Mouse (Mus musculus): Measurements from ENCODE around the gene Kifc3. TPM values are rescaled to one million over a fixed set of nuclear protein-coding genes. Genes with fewer than 3 reads are reported as not detected.
"Not testable (repeated sequence)": the region's sequence is repeated elsewhere in the genome, so short reads cannot be mapped to it uniquely, and the experiment has no call there.

Gene Kifc3
- total RNA-seq, 4 experiments from 2014 or later, result 165 to 259 (median 182) TPM

DNA sequence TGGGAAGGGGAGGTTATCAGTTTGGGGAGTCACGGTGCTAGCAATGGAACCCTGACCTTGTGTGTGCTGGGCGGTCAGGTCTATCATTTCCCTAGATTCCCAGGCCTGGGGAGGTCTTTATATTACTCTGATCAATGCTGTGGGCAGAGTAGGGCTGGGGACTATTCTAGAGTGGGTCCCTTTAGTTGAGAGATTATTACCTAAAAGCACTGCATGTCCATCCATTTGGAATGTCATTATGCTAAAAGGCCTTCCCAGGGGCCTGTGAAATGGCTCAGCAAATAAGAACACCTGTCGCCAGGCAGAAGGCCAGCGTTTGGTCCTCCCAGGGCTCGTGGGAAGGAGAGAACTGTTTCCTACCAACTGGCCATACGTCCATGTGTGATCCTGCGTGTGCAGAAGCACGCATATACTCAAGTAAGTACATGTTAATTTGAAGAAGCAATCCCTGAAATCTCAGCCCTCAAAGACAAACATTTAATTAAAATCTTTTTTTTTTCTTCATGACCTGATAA lies 499 bp downstream of the Kifc3 start:
- DNase-seq, result no peak

- DNase-seq, result peak; percentile 79
Observed at GRCm38 (mm10) chr8:95201491-95201890, 1.1 kb downstream of the Kifc3 start.

DNA sequence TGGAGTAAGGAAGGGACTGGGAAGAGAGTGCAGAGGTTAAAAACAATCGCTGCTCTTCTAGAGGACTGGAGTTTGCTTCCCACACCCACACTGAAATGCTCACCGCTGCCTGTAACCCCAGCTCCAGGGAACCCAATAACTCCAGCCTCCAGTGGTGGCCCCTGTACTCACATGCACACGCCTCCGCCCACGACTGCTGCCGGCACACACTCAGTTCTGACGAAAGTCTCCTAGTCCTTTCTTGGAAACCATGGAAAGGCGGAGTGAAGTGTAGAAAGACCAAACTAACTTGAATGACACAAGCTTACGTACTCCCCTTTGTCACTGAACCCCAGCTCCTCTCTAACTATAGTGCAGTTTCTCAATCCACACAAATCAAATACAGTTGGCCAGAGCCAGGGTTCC lies 2.6 kb downstream of the Kifc3 start:
- DNase-seq, result no peak

DNA sequence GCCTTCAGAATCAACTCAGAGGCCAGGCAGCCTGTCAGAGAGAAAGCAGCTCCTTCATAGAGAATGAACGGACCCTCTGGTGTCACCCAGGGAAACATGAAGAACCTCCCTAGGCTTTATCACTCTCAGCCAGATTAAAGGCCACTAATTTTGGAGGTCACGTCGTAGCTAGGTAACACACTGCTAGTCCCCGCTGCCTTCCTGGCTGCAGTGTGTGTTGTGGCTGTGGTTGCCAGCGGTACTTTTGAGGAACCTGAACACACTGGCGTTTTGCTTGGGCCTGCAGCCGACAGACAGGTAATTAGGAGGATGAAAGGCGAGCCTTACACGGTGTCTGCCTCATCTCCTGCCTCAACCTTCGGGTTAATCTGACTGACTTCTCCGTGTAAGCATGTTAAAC lies 6.9 kb downstream of the Kifc3 start:
- DNase-seq, result no peak

DNA sequence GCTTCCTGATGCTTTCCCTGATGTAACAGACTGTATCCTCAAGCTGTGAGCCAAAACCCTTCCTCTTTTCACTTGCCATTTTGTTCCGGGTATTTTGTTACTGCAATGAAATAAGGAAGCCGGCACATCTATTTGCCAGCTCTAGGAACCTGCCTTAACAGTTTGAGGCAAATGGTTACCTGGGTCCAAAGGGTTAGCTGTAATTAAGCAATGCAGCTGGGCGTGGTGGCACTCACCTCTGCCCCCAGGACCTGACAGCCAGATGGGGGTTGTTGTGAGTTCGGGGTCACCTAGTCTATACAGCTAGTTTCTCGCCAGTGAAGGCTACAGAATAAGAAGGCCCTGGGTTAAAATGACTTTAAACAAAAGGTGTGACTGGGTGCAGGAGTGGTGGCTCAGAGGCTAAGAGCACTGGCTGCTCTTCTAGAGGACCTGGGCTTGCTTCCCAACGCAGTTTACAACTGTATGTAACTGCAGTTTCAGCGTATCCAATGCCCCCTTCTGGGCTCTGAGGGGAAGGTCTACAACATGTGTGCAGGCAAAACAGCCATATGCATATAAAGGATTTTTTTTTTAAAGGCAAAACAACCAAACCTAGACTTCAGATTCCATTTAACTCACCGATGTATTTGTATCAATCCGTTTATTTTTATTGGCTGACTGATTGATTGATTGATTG lies 11.0 kb downstream of the Kifc3 start:
- DNase-seq, result no peak

GRCm38 (mm10) chr8:95187579-95187978 lies 15.0 kb downstream of the Kifc3 start:
- DNase-seq, result no peak

DNA sequence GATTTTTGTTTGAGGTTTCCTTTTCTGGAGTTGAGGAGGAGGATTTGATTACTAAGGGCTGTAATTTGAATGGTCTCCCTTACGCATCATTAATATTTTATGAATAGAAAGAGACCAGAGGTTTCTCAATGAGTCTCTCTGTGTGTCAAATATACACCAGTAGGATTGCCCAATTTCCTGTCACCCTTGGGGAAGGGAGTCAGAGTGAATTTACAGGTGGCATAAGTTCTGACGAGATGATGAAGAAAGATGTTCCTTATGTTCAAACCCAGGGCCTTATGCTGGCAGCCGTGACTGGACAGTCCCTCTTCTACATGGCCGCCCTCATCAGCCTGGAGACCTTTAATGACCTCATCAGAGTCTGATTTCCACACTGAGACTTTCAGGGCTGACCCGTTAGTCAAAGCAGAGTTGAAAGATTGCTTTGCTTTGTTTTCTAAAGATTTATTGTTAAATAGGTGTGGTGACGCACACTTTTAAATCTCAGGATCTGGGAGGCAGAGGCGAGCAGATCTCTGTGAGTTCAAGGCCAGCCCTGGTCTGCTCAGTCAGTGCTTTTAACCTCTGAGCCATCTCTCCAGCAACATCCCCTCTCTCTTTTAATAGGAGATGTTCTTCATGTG lies 16.6 kb downstream of the Kifc3 start:
- no peak for DNase-seq

DNA sequence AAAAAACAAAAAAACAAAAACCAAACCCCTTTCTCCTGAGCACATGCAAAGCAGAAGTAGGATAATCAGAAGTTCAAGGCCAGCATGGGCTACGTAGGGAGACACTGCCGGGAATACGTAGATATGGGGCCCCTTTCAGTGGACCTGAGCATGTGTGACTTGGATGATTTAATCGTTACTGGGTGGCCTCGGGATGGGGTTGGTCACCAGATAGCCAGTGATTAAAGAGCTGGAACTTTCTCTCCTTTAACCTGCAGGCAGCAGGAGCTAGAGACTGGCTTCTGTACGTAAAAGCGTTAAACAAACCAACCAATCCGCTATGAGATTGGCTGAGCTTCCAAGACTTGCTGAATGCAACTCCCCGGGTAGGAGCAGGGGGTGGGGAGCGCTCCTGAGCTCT lies 17.5 kb downstream of the Kifc3 start:
- DNase-seq, result no peak

GRCm38 (mm10) chr8:95184171-95184570 lies 18.4 kb downstream of the Kifc3 start:
- DNase-seq, result no peak

GRCm38 (mm10) chr8:95181850-95182249 lies 20.8 kb downstream of the Kifc3 start:
- DNase-seq, result no peak

- no peak for DNase-seq
Observed at GRCm38 (mm10) chr8:95178191-95178590, 24.4 kb downstream of the Kifc3 start.

GRCm38 (mm10) chr8:95176985-95177384 lies 25.6 kb downstream of the Kifc3 start:
- DNase-seq, result no peak

- peak; percentile 55 for DNase-seq
Observed at GRCm38 (mm10) chr8:95175808-95176207, 26.8 kb downstream of the Kifc3 start.

- DNase-seq, result no peak
Observed at GRCm38 (mm10) chr8:95175306-95175705, 27.3 kb downstream of the Kifc3 start.

GRCm38 (mm10) chr8:95172433-95172832 lies 30.2 kb downstream of the Kifc3 start:
- DNase-seq, result no peak

GRCm38 (mm10) chr8:95167726-95168125 lies 34.9 kb downstream of the Kifc3 start:
- no peak for DNase-seq

DNA sequence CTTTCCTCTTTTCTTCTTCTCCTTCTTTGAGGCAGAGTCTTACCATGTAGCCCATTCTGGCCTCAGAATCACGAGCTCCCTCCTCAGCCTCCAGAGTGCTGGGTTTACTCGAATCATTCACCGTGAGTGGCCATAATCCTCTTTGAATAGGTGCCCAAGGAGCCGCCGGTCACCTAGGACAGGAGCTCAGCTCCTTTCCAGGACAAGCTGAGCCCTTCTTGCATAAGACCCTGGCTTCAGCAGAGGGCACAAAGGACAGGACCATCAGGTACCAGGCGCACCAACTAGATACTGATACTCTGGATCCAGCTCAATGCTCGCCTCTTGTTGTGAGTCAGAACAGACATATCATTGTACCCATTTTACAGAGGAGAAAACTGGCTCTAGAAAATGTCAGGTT lies 36.2 kb downstream of the Kifc3 start:
- DNase-seq, result no peak

- DNase-seq, result peak; percentile 90
Observed at GRCm38 (mm10) chr8:95165923-95166322, 36.7 kb downstream of the Kifc3 start.

DNA sequence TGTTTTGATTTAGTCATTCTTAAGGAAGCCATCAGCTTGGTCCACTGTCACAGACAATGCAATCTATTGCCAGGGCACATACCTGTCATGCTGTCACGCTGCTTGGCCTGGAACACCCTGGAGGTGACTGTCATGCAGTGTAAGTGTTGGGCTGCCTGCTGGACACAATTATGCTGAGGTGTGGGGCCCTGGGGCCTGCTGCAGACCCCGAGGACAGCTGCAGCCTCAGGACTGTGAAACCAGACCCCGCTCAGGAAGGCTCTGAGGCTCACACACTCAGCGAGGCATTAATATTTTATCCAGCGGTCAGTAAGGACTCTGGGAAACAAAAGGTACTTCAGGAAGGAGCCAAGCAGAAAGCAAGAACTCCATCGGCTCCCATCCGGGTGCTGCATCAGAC lies 38.1 kb downstream of the Kifc3 start:
- no peak for DNase-seq

- DNase-seq, result not testable (repeated sequence)
Observed at GRCm38 (mm10) chr8:95163969-95164368, 38.6 kb downstream of the Kifc3 start.

GRCm38 (mm10) chr8:95162785-95163184 lies 39.8 kb downstream of the Kifc3 start:
- no peak for DNase-seq

GRCm38 (mm10) chr8:95159344-95159743 lies 43.3 kb downstream of the Kifc3 start:
- DNase-seq, result no peak

DNA sequence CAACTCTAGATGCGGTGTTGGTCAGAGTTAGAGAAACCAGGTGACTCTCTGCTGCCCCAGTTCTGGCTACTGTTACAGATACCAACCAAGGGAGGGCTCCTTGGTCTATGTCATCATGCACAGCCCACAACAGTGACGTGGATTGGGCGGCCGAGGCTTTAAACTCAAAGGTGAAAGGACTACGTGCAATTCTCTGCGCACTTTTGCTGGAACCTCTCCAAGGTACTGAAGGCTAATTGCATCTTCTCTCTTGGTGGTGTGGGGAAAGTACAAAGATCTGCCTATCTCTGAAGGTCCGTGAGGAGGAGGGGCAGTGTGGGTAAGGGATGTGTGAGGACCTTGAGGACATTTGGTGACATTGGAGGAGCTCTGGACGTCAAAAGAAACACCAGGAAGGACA lies 44.0 kb downstream of the Kifc3 start:
- DNase-seq, result no peak

- no peak for DNase-seq
Observed at GRCm38 (mm10) chr8:95157145-95157544, 45.5 kb downstream of the Kifc3 start.

Measured in adrenal gland, adult 8-10 months (tissue).